Mouse (Mus musculus) kidney, adult 18-20 months (tissue): ENCODE results near the gene Dnajc17.

Source experiments
- DNase-seq: peaks from one replicate; pipeline ENCODE4 v3.0.0; 2021

Gene Dnajc17

DNA sequence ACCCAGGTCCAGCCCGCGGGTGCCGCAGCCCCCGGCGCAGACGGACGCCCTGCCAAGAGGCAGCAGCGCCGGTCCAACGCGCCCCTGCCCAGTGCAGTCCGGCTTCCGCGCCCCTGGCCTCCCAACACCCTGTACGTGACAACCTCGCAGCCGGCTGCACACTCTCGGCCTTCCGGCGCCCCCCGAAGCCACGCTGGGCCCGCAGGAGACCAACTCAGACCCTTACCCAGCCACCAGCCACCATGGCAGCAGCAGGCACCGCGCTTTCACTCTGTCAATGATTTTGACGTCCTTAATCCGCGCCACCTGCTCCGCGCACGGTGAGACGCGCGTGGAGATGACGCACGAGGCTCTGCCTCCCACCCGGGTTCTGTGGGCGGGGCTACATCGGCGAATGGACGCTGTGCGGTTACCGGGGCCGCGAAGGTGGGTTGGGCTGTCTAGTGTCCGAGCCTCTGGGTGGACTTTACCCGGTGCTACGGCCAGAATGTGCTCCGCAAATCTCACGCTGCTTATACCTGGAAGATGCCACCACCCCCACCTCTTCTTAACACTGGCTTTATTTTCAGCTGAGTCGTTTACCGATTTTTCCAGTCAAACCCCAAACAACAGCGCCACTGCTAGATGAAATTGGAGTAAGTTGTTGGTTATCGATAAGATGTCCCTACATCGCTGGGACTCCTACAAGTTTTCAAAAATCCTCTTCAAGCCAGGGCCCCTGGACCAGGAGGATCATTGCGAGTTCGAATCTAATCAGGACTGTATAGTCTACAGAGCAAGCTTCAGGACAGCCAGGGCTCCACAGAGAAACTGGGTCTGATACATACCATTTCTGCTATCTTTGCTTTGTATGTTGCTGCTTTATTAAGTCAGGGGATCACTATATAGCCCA lies 51.7 kb downstream of the Dnajc17 start, which contains the start of gene Rmdn3:
Rmdn3 (minus strand) TSS at position 354 of the 892 bp plus-strand sequence.
- DNase-seq: peak; percentile 97

- no peak for DNase-seq
These were observed 52.4 kb downstream of the Dnajc17 start for GRCm38 (mm10) chr2:119156081-119156680.

DNA sequence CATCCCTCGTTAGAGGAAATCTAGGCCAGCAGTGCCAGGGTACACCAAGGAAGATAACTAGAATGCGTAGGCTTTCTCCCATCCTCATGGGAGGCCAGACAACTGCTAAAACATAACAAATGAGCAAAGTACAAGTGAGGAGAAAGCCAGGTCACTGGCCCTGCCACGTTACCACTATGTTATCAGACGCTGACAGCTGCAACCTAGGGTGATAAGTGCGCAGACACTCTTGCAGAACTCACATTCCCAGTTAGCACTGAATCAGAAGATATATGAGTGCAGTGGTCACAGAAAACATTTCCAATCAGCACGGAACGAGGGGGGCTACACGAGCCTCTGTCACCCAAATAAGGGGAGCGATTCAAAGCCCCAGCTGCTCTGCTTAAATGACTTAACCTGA lies 53.2 kb downstream of the Dnajc17 start:
- DNase-seq: no peak

DNA sequence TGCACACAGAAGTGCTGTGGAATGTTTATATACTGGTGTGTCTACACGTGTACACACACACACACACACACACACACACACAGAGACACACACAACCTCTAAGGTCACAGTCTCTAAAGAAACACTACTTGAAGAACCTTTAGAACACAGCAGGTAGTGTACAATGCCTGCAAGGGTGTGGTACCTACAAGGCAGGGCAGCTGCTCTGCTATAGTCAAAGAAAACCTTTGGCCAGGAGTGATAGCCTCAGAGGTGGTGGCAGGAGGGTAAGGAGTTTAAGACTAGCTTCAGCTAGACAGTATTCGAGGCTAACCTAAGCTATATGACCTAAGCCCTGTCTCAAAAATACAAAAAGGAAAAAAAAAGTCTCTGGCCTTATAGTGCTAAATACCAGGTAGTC lies 53.9 kb downstream of the Dnajc17 start:
- no peak for DNase-seq

DNA sequence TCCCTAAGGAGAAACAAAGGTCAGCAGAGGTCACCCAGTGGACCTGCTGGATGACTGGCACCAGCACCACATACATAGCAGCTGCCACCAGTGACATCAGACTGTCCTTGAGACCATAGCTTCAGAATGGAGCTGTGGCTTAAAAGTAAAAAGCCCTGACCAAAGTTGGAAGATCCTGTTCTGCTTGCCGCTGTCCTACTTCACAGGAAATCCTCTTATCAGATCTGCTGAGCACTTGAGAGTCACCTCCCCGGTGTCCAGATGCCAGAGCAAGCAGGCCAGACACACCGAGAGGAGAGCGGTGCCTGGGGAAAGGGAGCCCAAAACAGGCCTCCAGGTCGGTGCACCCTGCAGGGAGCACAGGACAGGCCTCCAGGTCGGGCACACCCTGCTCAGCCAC lies 56.3 kb downstream of the Dnajc17 start:
- DNase-seq: no peak

DNA sequence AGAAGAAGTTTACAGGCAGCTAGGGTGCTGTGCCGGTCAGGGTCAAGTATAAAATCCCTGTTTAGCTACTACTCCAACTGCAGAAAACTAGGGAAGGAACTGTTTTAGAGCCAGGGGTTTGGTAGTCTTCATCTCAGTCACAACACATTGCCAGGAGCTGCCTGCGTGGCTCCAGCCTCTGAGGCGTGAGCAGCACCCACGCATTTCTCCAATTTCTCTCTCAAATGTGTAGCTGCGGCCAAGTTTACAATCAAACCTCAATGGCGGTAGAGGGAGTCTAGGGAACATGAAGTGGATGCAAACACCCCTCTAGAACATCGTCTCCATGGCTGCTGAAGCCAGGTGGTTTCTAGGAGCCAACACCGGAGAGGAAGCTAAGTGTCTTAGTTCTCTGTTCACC lies 60.8 kb downstream of the Dnajc17 start:
- no peak for DNase-seq

DNA sequence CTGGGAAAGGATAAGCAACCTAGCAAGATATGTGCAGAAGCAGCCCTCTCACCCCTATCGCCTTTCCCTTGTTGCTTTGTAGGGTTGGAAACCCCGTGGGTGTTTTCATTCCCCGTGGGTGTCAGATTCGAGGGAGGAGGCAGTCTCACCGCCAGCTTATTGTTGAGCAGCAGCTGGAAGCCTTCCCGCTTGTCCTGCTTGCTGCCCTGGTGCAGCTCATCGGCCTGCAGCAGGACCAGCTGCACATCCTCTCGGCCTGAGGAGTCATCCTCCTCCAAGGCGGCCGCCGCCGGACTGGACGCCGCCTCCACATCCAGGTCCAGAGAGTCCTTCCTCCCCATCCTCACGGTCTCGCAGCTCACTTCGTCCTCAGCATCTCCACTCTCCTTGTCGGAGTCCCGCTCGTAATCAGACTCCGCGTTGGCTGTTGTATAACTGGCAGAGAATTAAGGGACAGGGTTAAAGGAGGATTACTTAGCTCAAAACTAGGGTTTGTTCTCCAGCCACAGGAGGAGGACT lies 61.4 kb downstream of the Dnajc17 start:
- DNase-seq: no peak

DNA sequence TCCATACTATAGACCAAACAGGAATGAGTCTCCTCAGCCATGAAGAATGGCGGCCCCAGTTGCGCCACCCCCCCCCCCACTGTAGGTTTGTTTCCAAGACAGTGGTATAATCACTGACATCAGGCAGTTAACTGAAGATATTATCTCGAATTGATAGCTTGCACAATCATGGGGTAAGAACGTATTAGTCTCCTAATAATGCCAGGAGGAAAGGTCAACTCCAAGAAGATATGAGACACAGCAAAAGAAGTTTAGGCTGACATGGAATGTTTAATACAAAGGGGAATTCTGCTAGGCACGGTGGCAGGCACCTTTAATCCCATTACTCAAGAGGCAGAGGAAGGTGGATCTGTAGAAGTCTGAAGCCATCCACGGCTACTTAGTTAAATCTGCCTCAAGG lies 62.2 kb downstream of the Dnajc17 start:
- DNase-seq: no peak

DNA sequence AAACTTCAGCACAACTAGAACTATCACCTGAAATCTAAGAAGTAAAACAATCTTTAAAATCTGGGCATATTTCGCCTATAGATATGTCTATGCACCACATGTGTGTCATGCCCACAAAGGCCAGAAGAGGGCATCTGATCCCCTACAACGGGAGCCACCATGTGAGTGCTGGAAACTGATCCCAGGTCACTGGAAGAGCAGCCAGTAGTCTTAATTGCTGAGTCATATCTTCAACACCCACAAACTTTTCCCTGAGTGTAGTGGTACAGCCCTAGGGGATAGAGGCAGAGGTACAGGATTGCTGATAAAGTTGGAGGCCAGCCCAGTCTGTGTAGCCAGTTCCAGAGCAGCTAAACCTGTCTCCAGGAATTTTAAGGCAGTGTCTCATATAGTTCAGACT lies 63.4 kb downstream of the Dnajc17 start:
- DNase-seq: peak; percentile 11

DNA sequence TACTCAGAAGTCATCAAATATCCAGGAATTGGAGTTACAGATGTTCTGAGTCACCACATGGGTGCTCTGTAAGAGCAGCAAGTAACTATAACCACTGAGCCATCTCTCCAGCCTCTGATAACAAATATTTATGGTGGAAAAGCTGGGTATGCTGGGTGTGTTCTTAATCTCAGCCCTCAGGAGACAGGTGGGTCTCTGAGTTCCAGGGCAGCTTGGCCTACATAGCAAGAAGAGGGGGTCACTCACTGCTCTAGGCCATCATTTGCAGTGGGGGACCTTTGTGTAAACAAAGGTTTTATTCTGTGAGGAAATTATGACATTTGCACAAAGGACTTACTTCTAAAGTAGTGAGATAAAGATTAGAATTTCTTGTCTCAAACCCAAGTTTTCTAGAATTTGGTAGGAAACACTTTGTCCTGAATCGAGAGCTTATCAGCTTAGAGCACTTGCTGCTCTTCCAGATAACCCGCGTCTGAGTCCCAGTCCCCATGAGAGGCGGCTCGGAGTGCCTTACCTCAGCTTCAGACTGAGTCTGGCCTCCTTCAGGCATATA lies 72.2 kb downstream of the Dnajc17 start:
- no peak for DNase-seq
